Mouse (Mus musculus) cortical plate, adult 2 months (tissue): ENCODE measurements around the gene Lpcat3. TPM values are rescaled to one million over a fixed set of nuclear protein-coding genes. Genes with fewer than 3 reads are reported as not detected.
A peak's percentile ranks its signal among the peaks of the same experiment; 100 is the strongest.
"Not testable (repeated sequence)": the region's sequence is repeated elsewhere in the genome, so short reads cannot be mapped to it uniquely, and the experiment has no call there.

Experiments
- H3K27ac ChIP-seq: fragments of 200-500 bp; 2 replicates; pipeline ENCODE4 v1.5.1; 2012; ENCODE audit warnings: low read length, control low read depth, inconsistent platforms; ENCODE audit not compliant: insufficient read depth
- H3K4me1 ChIP-seq: fragments of 200-500 bp; 2 replicates; pipeline ENCODE4 v1.6.1; 2011; ENCODE audit warnings: low read length; ENCODE audit not compliant: control insufficient read depth, insufficient read depth
- H3K4me3 ChIP-seq: fragments of 200-500 bp; 2 replicates; pipeline ENCODE4 v1.5.1; 2011; ENCODE audit warnings: mild to moderate bottlenecking, low read length, control low read depth; ENCODE audit not compliant: insufficient read depth
- CTCF ChIP-seq: fragments of 200-500 bp; IDR thresholded peaks from 2 replicates; pipeline ENCODE4 v1.5.1; 2011; ENCODE audit warnings: mild to moderate bottlenecking, control low read depth, low read length; ENCODE audit not compliant: insufficient read depth; ENCODE audit errors: extremely low read depth
- POLR2A ChIP-seq: fragments of 200-500 bp; IDR thresholded peaks from 2 replicates; pipeline ENCODE4 v1.6.1; 2011; ENCODE audit warnings: mild to moderate bottlenecking, low read length, control low read depth; ENCODE audit not compliant: insufficient read depth; ENCODE audit errors: extremely low read depth
- polyA plus RNA-seq: library from polyadenylated mRNA; depleted of rRNA; stranded (reverse); fragments of >200 nt; gene quantifications from 2 replicates; pipeline ENCODE4 v1.2.3, GENCODE M21; 2012

Lpcat3 gene
- polyA plus RNA-seq, 1 experiment: 47.6 TPM

DNA sequence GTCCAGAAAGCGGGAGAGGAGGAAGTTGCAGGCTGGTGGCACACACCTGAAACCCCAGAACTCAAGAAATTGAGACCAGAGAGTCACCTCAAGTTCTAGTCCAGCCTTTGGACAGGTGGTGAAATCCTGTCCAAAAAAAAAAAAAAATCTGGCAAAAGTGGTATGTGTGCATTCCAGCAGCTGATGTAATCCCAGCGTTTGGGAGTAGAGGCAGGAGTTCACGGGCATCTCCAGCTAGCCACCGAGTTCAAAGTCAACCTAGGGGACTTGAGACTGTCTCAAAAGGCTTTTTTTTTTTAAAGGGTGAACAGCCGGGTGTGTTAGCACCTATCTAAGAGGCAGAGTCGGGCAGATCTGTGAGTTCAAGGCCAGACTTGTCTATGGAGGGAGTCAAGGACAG is 13.3 kb downstream of the Lpcat3 start:
- Histone ChIP-seq H3K4me1 (no peaks in the 10 kb centered on the region; the same call in 1 of the 2 replicates), H3K4me3 (no peak overlapping the region), H3K27ac (no peak overlapping the region)
- no peak for TF ChIP-seq CTCF
- no peak for TF ChIP-seq POLR2A

DNA sequence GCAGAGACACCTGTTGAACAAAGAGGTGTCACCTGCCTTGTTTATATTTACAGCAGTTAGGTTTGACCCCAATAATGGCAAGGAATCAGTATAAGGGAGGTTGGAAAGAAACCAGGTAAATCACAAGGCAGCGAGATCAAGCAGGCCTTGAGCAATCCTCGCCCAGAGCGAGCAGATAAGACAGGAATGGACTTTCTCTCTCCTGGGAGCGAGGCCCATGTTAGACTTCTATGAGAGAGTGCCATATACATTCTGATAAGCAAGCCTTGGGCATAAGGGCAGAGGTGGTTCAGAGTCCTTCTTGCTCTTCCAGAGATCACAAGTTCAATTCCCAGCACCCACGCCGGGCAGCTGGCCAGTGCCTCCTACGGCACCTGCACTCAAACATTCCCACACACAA is 15.9 kb downstream of the Lpcat3 start:
- Histone ChIP-seq H3K27ac (no peak overlapping the region), H3K4me1 (peaks cover 2% of the 10 kb centered on the region), H3K4me3 (no peak overlapping the region)
- TF ChIP-seq CTCF (no peak), POLR2A (no peak)

DNA sequence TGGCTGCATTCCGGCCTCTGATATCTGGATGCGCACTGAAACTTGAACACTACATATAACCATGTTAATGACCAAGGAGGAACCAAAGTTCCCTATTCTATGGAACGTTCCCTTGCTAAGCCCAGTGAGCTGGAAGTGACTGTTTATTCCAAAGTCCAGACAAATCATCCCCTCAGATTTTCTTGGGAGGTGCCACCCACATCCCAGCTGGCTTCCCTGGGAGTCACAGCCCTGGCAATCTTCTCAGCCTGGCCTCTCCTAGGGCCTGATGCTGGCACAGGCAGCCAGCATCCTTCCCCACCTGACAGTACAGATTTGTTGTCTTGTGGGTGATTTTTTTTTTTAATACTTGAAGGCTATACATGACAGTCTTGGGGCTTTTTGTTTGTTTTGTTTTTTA is 16.7 kb downstream of the Lpcat3 start:
- TF ChIP-seq POLR2A (no peak), CTCF (no peak)
- H3K4me3 ChIP-seq: no peak overlapping the region
- H3K27ac ChIP-seq: no peak overlapping the region
- peaks cover 2% of the 10 kb centered on the region for H3K4me1 ChIP-seq

DNA sequence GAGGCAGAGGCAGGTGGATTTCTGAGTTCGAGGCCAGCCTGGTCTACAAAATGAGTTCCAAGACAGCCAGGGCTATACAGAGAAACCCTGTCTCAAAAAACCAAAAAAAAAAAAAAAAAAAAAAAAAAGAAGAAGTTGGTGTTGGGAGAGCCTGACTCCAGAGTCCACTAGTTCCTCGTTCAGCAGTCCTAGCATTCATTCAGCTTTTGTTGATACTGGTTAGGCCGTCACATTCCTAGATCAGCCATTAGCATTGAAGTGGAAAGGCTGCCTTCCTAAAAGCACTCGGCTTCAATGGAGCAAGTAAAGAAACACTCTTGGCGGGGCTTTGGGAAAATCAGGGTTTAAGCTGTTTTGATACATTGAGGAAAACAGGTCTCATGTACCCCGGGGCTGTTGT is 19.5 kb downstream of the Lpcat3 start:
- H3K4me1 ChIP-seq, H3K27ac ChIP-seq, H3K4me3 ChIP-seq: not testable (repeated sequence)

DNA sequence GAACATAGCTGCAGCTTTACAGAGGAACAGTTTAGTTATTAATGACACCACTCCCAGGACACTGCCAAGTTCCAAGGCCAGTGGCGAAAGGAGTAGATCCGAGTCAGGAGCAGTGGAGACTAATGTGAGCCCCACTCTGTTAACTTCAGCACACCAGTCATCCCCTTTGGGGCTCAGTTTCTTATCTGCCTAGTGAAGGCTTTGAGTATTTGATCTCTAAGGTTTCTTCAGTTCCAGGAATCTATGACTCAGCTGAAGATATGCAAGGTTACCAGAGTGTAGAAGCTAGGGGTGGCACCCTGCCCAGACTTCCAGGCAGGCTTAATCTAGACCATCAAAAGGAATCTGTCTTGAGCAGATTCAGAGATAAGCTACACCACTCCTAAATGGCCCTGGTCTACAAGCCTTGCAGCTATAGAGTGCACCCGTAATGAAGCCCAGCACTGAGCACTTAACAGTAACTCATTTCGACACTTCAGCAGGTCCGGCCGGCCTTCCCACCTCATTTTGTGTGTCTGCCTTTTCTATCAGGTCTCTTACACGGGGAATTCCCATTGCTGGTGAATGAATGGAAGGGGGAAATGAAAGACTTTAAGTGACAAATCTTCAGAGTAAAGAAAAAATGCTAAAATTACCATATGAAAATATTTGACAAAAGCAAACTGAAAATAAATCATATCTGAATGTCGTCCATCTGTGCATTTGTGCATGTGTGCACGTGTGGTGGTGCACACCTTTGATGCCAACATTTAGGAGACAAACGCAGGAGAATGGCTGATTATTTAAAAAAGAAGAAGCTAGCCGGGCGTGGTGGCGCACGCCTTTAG is 21.0 kb downstream of the Lpcat3 start:
- TF ChIP-seq CTCF (no peak), POLR2A (no peak)
- Histone ChIP-seq H3K27ac (no peak overlapping the region), H3K4me3 (no peak overlapping the region), H3K4me1 (peaks cover 2% of the 10 kb centered on the region)

DNA sequence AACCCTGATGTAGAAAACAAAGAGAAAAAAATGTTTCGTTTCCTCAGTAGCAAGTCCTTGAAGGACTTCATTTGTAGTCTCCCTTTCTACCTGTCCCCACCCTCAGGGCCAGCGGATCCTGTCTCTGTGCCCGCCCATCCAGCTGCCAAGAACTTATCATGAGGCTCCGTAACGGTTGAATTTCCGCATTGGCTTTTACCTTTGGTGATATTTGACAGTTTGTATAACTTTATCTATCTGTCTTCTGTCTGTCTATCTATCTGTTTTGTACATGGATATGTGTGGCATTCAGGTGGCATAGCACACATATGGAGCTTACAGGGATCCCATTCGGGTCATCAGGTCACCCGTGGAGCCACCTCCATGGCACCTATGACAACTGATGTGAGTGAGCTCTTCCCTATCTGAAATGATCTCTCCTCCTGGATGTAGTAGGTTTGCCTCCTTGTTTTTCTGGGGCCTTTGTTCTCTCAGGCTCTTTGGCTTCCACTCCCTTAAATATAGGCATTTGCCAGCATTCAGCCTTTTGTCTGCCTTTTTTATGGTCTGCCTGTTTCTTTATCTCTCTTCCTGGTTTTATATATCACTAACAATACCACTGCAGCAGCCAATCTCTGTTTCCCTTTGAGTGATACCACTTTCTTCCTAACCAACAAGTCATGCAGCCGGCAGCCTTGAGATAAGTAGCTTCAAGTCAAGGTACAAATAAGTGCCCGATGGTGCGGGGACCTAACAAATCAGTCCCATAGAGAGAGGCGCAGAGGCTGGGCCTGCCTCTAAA is 23.0 kb downstream of the Lpcat3 start:
- TF ChIP-seq POLR2A (no peak), CTCF (no peak)
- no peak overlapping the region for H3K4me3 ChIP-seq

DNA sequence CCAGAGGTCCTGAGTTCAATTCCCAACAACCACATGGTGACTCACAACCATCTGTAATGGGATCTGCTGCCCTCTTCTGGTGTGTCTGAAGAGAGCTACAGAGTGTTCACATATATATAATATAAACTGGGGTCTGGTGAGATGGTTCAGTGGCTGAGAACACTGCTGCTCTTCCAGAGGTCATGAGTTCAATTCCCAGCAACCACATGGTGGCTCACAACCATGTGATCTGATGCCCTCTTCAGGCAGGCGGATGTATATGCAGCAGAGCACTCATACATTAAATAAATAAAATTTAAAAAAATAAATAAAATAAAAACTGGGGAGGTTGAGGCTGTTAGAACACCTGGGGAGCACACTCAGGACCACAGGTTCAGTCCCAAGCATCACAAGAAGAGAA is 23.8 kb downstream of the Lpcat3 start:
- H3K4me1 ChIP-seq, H3K27ac ChIP-seq, H3K4me3 ChIP-seq: not testable (repeated sequence)

More for the DNA sequence above, 23.0 kb downstream of the Lpcat3 start:
- Histone ChIP-seq H3K4me1 (peaks cover 2% of the 10 kb centered on the region), H3K27ac (no peak overlapping the region)

DNA sequence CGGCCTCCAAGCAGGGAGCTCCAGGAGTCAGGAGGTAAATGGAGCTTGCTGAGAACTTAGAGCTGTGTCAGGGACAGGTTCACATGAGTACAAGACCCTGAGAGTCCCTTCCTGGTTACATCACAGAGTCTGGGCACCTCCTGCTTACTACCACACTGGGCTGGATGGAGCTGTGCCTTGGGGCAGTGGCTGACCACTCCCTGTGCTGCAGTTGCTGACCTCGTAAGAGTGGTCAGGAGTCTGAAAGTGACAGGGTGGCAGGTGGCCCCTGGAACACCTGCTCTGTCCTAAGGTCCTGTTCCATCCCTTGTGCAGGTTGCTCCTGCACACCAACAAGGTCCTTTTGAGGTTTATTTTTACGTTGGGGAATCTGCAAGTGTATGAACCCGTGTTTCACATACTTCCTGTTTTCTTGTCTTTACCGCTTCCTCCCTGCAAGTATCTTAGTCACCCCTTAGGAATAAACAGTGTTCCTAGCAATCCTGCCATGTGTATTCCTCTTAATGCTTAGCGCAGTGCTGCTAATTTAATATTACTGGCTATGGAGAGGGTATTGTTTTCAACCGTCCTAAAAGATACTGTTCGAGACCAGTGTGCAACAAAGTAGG is 25.4 kb downstream of the Lpcat3 start:
- H3K4me1 ChIP-seq: peaks cover 3% of the 10 kb centered on the region
- no peak overlapping the region for H3K4me3 ChIP-seq
- TF ChIP-seq CTCF: no peak
- no peak for TF ChIP-seq POLR2A
- H3K27ac ChIP-seq: peak overlapping the region; percentile 15; the same call in 1 of the 2 replicates

DNA sequence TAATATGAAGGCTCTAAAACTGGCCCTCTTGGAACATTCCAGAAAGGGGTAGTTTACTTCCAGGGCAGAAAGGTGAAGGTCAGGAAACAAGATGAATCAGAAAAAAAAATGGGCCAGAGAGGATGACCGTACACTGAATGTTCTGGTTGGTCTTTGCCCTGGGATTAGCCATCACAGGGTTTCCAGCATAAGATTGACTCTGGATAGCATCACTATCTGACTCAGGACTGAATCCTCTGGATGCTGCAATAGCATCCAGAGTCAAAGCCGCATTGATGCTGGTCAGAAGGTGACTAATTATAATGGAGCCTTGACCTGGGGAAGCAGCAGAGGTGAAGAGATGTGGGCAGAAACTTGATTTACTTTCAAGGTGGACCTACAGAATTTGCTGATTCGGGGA is 26.2 kb downstream of the Lpcat3 start:
- peaks cover 6% of the 10 kb centered on the region for H3K4me1 ChIP-seq
- no peak overlapping the region for H3K27ac ChIP-seq
- TF ChIP-seq CTCF (no peak), POLR2A (no peak)
- no peak overlapping the region for H3K4me3 ChIP-seq

DNA sequence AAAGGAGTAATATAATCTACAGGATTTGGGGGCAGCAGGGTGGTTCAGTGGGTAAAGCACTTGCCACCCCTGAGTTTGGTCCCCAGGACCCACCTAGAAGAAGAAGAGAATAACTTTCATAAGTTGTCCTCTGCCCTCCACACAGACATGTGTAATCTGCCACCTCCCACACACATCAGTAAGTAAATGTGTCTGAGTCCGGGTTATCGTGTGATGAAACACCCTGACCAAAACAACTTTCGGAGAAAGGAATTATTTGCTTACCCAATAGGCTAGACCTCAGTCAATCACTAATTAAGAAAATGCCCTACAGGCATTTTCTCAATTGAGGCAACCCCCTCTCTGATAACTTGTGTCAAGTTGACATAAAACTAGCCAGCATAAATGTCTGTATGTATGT is 27.7 kb downstream of the Lpcat3 start:
- no peak overlapping the region for H3K4me3 ChIP-seq
- peaks cover 8% of the 10 kb centered on the region for H3K4me1 ChIP-seq
- no peak for TF ChIP-seq POLR2A
- TF ChIP-seq CTCF: no peak
- no peak overlapping the region for H3K27ac ChIP-seq
